Mouse (Mus musculus) right cerebral cortex, adult 2 months (tissue): ENCODE data around the gene Col6a4.
A peak's percentile ranks its signal among the peaks of the same experiment; 100 is the strongest.

ENCODE experiments used
- DNase-seq, 2 experiments: peaks; one replicate each; pipeline ENCODE4 v3.0.0; 2021 to 2022; ENCODE audit warnings: low spot score in 2 of 2

Col6a4 gene

DNA sequence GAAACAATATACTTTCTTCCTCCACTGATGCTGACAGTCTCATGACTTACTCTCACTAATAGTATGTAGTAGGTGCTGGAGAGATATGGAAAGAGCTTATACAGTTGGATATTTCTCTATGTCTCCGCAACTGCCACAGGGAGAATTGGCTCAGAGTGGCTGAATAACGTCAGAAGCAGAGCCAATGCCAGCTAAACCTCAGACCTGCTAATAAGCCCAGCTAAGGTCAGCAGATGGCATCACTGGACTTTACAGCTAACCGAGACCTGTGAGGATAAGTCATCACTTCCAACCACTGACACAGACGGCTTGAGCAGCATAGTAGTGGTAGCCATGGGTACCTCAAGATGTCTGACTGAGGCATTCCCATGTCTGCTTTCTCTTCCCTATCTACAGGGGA, 22.6 kb downstream of the Col6a4 start:
- DNase-seq, result no peak

GRCm38 (mm10) chr9:106071651-106072050, 24.9 kb downstream of the Col6a4 start:
- no peak for DNase-seq

- DNase-seq, result peak; percentile 39 to 54
These were observed 43.1 kb downstream of the Col6a4 start for GRCm38 (mm10) chr9:106053446-106053845.

DNA sequence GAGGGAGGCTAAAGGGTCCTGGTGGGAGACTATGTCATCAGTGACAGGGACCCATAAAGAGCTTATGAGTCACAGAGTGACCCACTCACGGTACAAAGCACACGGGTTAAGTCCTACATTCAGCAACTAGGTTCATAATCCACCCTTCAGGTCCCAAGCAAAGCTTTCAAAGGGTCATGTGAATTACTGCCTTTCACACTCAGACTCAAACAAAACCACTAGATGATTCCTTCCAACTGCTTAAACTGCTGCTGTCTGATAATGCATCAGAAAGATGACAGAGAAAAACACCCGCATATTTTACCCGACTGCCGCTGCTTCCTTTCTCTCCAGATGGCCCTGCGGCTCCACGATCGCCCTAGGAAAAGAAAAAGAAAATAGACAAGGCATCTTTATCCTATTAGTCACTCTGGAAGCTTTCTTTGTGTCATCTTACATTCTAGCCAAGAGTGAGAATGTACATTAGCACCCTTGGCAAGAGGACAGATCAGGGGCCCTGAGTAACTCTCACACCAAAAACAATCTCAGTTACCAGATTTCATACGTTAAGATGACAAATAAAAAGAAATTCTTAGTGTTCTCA, 52.6 kb downstream of the Col6a4 start:
- DNase-seq, result peak in 1 of 2 experiments; percentile 17

DNA sequence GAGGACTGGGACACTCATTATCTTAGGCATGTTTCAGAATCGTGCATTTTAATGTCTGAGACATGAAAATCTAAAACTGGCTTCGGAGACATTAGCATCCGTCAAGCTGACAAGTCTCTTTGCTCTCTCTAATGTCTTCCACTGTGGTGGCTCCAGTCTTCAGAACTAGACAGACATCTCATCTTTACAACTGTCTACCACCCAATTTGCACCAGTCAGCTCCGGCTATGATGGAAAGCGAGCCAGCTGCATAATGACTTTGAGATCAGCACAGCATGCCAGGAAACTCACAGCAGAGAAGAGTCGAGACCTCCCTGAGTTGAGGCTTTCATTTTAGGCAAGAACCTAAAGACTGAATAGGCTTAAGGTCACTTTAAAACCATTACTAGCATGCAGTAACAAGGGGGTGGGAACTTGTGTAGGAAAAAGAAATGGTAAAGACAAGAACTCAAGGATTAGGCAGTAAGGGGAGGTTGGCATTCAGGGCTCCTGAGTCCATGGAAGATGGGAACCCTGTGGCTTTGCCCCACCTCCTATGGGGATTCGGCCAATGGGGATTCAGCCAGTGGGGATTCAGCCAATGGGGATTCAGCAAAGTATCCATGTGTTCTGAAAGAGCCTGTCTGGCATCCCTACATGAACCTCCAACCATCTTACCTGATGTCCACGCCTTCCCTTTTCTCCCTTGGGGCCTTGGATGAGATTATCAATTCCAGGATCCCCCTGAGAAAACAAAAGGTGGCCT, 56.5 kb downstream of the Col6a4 start:
- no peak for DNase-seq

DNA sequence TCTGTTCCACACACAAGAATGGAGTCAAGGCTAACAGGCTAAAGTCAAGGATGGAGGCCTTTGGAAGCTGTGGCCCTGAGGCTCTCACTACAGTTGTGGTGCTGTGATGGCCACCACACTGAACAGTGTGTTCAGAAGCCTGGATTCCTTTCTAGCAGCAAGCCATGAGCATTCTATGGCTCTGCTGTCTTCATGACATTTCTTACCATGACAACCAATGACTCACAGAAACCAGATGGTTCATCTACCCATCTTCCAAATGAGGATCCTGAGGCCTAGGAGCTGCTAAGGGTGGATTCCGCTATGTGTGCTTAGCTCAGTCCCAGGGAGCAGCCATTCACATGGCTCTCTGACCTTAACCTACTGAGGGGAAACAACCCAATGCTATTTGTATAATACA, 57.3 kb downstream of the Col6a4 start:
- DNase-seq, result peak; percentile 38 to 44

DNA sequence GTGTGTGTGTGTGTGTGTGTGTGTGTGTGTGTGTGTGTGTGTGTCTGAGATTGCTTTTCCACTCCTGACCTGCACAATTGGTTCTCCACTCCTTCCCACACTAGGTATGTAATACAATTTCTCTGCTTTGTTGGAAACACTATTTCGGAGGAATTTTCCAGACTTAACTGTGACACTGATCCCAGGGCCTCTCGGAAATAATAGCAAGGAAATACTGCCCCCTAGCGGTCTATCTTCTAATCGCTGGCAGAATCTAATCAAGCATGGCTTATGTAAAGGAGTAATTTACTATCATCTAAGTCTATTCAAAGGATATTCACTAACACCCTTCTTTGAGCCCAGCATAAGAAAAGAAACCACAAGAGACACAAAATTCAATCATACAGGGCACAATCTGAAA, 57.7 kb downstream of the Col6a4 start:
- peak; percentile 85 to 93 for DNase-seq

DNA sequence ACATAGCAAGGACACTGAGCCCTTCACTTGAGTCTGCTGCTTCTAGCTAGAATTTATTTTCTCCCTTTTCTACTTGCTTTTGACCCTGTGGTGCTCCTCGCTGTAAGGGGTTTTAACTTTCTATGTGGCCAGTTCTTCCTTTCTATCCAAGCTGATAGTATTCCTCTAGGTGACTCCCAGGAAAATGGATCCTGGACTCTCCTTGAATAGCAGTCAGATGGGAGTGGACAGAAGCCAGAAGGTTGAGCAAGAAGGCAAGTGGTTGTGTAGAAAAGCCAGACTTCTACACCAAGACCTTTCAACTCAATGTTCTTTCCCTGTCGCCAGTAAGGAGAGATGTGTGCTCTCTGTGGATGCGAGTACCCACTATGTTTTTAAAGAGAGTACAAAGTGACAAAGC, 80.9 kb downstream of the Col6a4 start:
- DNase-seq, result no peak

- DNase-seq, result no peak
These were observed 83.4 kb downstream of the Col6a4 start for GRCm38 (mm10) chr9:106013139-106013538.

- DNase-seq, result peak in 1 of 2 experiments; percentile 36
These were observed 98.6 kb downstream of the Col6a4 start for GRCm38 (mm10) chr9:105997955-105998354.

- DNase-seq, result peak; percentile 64 to 69
These were observed 104.2 kb downstream of the Col6a4 start for GRCm38 (mm10) chr9:105992425-105992824.

GRCm38 (mm10) chr9:105990099-105990498, 106.5 kb downstream of the Col6a4 start:
- DNase-seq, result no peak

DNA sequence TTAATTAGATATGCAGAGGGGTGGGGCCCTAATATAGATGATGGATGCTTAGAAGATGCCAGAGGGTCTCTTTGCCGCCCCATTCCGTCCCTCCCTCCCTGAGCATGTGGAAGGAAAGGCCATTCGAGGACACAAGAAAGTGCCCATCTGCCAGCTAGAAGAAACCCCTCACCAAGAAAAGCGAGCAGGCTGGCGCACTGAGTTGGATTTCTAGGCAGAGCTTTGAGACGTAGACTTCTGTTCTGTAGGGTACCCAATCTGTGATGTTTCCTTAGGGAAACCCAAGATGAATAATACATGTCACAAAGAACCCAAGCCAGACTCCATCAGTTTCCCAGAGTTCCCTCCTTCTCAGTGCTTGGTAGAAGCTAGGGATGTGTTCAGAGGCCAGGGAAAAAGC, 107.1 kb downstream of the Col6a4 start:
- no peak for DNase-seq

GRCm38 (mm10) chr9:105988096-105988495, 108.5 kb downstream of the Col6a4 start:
- no peak for DNase-seq

GRCm38 (mm10) chr9:105984931-105985519, 111.6 kb downstream of the Col6a4 start:
- DNase-seq, result no peak

GRCm38 (mm10) chr9:105978479-105978878, 118.1 kb downstream of the Col6a4 start:
- no peak for DNase-seq

DNA sequence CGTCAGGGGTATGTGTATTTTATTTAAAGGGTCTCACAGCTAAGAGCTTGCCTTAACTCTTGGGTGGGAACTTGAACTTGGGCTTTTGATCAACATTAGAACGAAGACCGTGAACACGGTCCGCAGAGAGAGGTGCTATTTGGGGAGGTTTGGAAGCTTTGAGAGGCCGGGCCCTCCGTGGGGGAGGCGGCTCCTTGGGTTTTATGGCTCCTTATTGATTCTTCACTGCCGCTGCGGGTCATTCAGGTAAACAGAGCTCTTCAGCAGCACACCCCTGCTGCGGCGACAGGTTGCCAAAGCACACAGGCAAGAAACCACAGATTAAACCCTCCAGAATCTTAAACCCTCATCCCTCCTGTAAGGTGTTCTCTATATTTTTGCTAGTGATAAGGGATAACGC, 119.7 kb downstream of the Col6a4 start:
- DNase-seq, result no peak

GRCm38 (mm10) chr9:105976314-105976713, 120.3 kb downstream of the Col6a4 start:
- no peak for DNase-seq

DNA sequence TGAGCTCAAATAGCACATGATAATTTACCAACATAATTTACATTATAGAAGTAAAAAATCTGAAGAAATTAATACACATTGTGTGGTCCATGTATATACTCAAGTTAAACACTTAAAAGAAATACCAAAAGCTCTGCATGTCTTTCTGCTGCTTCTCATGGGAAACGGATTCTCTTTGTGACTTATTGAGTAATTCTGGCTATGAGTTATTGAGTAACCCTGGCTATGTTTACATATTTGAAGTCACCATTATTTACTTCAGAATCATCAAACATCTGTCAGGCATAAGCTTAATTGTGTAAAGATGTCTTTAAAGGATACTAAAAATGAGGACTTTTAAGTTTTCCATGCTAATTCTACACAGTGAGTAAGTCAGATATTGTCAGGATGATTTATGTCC, 122.8 kb downstream of the Col6a4 start:
- DNase-seq, result no peak

- DNase-seq, result no peak
These were observed 124.6 kb downstream of the Col6a4 start for GRCm38 (mm10) chr9:105972031-105972430.

DNA sequence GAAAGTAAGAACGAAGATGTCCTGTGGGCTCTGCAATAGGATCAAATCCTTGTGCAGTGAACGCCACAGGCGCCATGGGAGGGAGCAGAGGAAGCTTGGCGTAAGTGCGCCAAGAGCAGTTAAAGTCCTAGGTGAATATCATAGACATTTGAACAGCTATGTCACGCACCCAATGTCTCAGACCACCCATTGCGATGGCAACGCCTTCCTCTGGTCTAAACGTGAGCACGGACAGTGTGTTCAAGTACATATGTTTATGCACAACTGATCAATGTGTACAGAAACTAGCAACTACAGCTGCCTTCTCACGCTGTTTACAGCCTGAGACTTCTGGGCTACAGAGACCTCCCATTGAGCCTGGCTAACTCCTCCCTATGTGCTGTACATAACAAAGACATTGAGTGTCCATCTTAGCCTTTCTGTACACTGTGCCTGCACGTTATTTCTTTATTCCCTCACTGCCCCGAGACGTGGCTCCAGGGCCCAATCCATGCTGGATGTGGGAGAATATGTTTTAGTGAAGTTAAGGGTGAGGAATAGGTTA, 125.2 kb downstream of the Col6a4 start:
- no peak for DNase-seq

- DNase-seq, result no peak
These were observed 125.7 kb downstream of the Col6a4 start for GRCm38 (mm10) chr9:105970901-105971300.

DNA sequence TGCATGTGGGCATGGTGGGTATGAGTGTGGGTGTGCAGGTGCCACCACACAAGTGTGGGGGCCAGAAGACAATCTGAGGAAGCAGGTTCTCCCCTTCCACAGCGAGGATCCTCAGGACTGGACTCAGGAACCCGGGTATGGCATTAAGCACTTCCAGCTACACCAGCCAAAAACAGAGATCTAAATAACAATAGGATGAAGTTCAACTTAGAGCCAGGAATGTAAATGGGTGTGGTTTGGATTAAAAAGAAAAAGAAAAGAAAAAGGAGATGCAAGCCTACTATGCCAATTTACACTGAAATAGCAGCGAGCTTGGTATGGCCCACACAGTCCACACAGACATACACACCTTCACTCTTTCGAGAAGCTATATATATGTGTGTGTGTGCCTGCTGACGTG, 128.6 kb downstream of the Col6a4 start:
- no peak for DNase-seq
